Mouse (Mus musculus): ENCODE data around the gene Olfr96.

DNA sequence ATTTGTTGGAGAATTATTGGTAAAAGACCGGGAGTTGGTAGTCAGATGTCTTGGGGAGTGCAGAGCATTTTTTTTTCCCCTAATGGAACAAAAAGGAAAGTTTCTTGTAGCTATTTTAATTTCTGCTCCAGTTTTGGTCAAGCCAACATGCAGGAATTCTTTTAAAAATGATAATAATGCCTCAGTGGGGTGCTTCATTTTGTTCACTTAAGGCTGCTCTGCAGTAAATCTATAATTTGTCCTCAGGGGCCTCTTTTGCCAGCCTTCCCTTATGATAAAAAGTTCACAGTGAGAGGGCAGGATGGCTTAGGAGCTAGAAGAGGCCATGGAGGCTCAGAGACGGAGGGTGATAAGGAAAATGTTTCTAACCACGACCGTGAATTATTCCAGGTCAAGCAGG is at the start of gene Olfr96:
- TF ChIP-seq CTCF (IDR thresholded peaks at IDR 0.05) = no peak
- TF ChIP-seq EP300 (IDR thresholded peaks at IDR 0.05) = no peak
